Mouse (Mus musculus) heart, embryonic 13.5 days (tissue): ENCODE measurements at regions not wholly inside any gene's neighbourhood (a gene's known extent, or its start where the extent isn't known, plus 50 kb on each side); places are given as distances from the start of the nearest gene placed in this dataset.
A peak's percentile ranks its signal among the peaks of the same experiment; 100 is the strongest.

Experiments
- ATAC-seq: fragments of 200-750 bp; cut with Nextera tagmentation; 2 replicates; pipeline ENCODE4 v1.8.0; 2017; ENCODE audit warnings: moderate TSS enrichment; ENCODE audit not compliant: insufficient number of reproducible peaks, low FRiP score, low TSS enrichment; ENCODE audit errors: extremely low read depth
- H3K27ac ChIP-seq: fragments of 300-500 bp; sonication (generic); replicated peaks from 2 replicates; pipeline ENCODE4 v1.5.1; 2015; ENCODE audit warnings: moderate library complexity, mild to moderate bottlenecking, inconsistent platforms
- H3K27me3 ChIP-seq: fragments of 300-500 bp; sonication (generic); replicated peaks from 2 replicates; pipeline ENCODE4 v1.6.1; 2015; ENCODE audit warnings: mild to moderate bottlenecking, inconsistent platforms
- H3K36me3 ChIP-seq: fragments of 300-500 bp; sonication (generic); 2 replicates; pipeline ENCODE4 v1.6.1; 2015; ENCODE audit warnings: mild to moderate bottlenecking, inconsistent platforms
- H3K4me1 ChIP-seq: fragments of 300-500 bp; sonication (generic); 2 replicates; pipeline ENCODE4 v1.6.1; 2015; ENCODE audit warnings: inconsistent platforms
- H3K4me2 ChIP-seq: fragments of 300-500 bp; sonication (generic); 2 replicates; pipeline ENCODE4 v1.6.1; 2015; ENCODE audit warnings: inconsistent platforms, mild to moderate bottlenecking, moderate library complexity
- H3K4me3 ChIP-seq: fragments of 300-500 bp; sonication (generic); 2 replicates; pipeline ENCODE4 v1.5.1; 2015; ENCODE audit warnings: moderate library complexity, mild to moderate bottlenecking, inconsistent platforms
- H3K9ac ChIP-seq: fragments of 300-500 bp; sonication (generic); 2 replicates; pipeline ENCODE4 v1.6.1; 2015; ENCODE audit warnings: inconsistent platforms, mild to moderate bottlenecking, moderate library complexity
- H3K9me3 ChIP-seq: fragments of 300-500 bp; sonication (generic); 2 replicates; pipeline ENCODE4 v1.6.1; 2016; ENCODE audit warnings: inconsistent platforms
- WGBS: fragments of 180-500 bp; shearing (Covaris S2); methylation state at CpG from one replicate; pipeline ENCODE4 v1.1.7; 2015; ENCODE audit warnings: mixed read lengths; 5-methylcytosine and 5-hydroxymethylcytosine counted together

DNA sequence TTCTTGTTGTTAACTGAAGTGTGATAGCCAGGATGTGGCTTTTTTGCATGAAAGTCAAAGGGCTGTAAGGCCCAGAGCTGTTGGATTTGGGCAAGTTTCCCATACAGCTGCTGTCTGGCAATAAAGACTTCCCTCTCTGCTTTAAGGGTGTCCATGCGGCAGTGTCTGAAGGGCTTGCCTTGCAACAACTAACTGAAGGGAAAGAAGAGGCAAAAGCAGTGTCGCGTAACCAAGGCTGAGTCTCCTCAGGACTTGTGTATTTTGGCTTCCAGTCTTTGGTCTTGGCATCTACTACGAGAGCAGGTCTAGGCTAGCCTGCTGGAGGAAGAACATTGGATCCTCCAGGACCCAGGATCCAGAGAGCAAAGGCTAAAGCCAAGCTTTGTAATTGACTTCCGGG lies 306.7 kb downstream of the Tshz3 start:
- Histone ChIP-seq H3K4me1 (no peaks in the 10 kb centered on the region), H3K9ac (no peak overlapping the region), H3K4me2 (no peak overlapping the region), H3K36me3 (no peaks in the 10 kb centered on the region), H3K27me3 (no peaks in the 10 kb centered on the region), H3K9me3 (no peaks in the 10 kb centered on the region), H3K4me3 (no peak overlapping the region), H3K27ac (no peak overlapping the region)
- WGBS = 72% methylated on average over 5 of the region's 5 CpGs
- ATAC-seq = no peak

DNA sequence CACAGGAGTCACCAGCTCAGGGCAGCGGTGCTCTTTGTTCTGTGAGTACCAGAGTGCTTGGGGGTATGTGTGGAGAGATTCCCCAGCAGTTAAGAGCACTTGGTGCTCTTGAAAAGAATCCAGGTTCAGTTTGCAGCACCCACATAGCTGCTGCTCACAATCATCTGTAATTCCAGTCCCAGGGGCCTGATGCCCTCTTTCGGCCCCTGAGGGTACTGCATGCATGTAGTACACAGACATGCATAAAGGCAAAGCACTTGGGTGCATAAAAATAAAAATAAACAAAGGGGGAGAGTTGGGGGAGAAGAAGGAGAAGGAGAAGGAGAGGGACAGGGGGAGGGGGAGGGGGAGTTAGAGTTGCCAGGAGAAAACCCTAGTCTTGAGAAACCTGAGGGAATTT lies 307.8 kb downstream of the Tshz3 start:
- Histone ChIP-seq H3K27ac (no peak overlapping the region), H3K4me1 (no peaks in the 10 kb centered on the region), H3K9ac (no peak overlapping the region), H3K27me3 (no peaks in the 10 kb centered on the region), H3K36me3 (no peaks in the 10 kb centered on the region), H3K4me3 (no peak overlapping the region), H3K9me3 (no peaks in the 10 kb centered on the region), H3K4me2 (no peak overlapping the region)
- ATAC-seq = no peak
- 89% methylated on average over 2 of the region's 2 CpGs for WGBS

DNA sequence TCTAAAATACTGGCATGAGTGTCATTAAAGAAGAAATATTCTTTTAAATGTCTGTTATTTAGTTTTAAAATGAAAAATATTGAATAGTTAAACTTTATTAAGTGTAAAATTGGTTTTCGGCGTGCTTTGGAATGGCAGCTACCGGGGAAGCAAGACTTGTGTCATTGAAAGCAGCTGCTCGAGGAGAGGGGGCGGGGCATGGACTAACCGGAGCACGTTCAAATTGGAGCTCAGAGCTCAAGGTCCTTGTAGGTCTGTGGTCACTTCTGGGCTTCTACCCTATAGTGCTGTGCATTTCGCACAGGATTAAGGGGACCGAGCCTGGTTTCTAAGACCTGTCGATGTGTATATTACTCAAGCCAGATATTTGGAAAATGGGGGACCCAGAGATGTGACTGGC lies 309.0 kb downstream of the Tshz3 start:
- H3K9me3 ChIP-seq = no peaks in the 10 kb centered on the region
- no peaks in the 10 kb centered on the region for H3K27me3 ChIP-seq
- ATAC-seq = no peak
- no peak overlapping the region for H3K27ac ChIP-seq
- no peak overlapping the region for H3K4me3 ChIP-seq
- H3K4me1 ChIP-seq = peaks cover 6% of the 10 kb centered on the region; the same call in 1 of the 2 replicates
- no peak overlapping the region for H3K9ac ChIP-seq
- no peaks in the 10 kb centered on the region for H3K36me3 ChIP-seq
- H3K4me2 ChIP-seq = no peak overlapping the region
- 66% methylated on average over 10 of the region's 10 CpGs for WGBS

DNA sequence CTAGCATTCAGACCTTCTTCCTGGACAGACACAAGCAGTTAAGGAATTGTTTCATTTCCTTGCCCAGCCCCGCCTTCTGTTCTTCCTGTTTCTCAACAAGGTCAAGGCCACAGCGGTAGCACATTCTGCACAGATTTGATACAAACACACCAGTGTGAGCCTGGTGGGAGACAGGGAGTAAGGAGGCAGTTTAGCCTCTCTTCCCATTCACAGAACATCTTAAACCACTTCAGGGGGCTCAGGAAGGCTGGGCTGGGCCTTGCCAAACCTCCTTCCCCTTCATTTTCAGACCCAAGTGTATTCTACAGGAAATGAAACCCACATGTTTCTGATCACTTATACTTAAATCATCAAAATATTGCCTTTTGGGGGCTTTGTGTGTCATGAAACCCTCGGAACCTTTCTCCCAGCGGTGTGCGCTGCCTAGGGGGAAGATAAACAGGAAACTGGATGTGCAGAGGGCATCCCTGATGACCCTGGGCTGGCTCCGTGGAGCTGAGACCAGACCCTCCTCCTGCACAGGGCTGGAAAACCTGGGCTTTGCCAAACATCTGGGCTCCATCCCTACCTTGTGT lies 313.3 kb downstream of the Tshz3 start:
- no peak overlapping the region for H3K9ac ChIP-seq
- no peak for ATAC-seq
- H3K9me3 ChIP-seq = no peaks in the 10 kb centered on the region
- H3K4me3 ChIP-seq = no peak overlapping the region
- 53% methylated on average over 6 of the region's 6 CpGs for WGBS
- H3K27me3 ChIP-seq = no peaks in the 10 kb centered on the region
- peaks cover 6% of the 10 kb centered on the region; the same call in 1 of the 2 replicates for H3K4me1 ChIP-seq
- peak overlapping the region; percentile 58; the same call in 1 of the 2 replicates for H3K27ac ChIP-seq
- no peak overlapping the region for H3K4me2 ChIP-seq
- no peaks in the 10 kb centered on the region for H3K36me3 ChIP-seq

DNA sequence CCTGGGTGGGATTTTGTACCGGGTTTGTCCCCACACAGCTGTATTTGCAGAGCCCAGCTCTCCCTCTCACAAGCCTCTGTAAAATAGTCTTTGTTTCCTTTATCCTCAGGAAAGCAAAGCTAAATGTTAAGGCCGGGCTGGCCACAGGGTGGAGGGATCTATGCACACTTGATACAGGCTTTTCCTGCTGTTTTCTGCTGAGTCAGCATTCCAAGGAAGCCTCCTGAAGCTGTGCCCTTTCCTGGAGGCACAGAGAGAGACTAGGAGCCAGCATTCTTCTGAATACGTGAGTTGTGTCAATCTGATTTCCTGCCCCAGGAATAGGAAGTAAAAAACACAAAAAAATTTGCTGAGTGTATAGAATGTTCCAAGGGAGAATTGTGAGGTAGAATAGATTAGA lies 322.2 kb downstream of the Tshz3 start:
- Histone ChIP-seq H3K4me1 (no peaks in the 10 kb centered on the region), H3K9me3 (no peaks in the 10 kb centered on the region), H3K4me3 (no peak overlapping the region), H3K4me2 (no peak overlapping the region), H3K9ac (no peak overlapping the region), H3K27ac (no peak overlapping the region; the same call in 1 of the 2 replicates), H3K27me3 (no peaks in the 10 kb centered on the region), H3K36me3 (no peaks in the 10 kb centered on the region)
- ATAC-seq = no peak
- WGBS = 48% methylated on average over 3 of the region's 3 CpGs

DNA sequence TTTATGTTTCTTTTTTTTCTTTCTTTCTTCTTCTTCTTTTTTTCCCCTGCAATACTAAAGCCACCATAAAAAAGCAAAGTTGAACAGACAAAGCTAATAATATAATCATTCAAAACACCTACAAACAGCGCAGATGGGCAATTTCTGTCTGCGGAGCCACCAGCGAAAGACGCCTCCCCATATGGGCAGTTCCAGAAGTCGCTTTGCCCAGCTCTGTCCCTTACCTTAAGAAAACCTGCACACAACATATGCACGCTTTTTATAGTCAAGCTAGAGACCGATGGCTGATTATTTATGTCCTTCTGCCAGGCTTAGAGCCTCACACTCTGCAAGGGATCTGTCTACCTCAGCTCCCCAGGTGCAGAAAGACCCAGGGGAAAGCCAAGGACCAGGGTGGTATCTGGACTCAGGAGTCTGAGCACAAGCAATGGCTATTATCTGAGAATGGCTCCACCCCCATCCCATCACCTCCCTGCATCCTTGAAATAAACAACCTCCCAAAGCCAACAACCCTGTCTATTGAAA lies 326.6 kb downstream of the Tshz3 start:
- Histone ChIP-seq H3K27ac (no peak overlapping the region), H3K27me3 (no peaks in the 10 kb centered on the region), H3K4me1 (no peaks in the 10 kb centered on the region), H3K36me3 (no peaks in the 10 kb centered on the region), H3K9me3 (no peaks in the 10 kb centered on the region), H3K4me3 (no peak overlapping the region), H3K9ac (no peak overlapping the region), H3K4me2 (no peak overlapping the region)
- ATAC-seq = no peak
- 87% methylated on average over 7 of the region's 7 CpGs for WGBS

DNA sequence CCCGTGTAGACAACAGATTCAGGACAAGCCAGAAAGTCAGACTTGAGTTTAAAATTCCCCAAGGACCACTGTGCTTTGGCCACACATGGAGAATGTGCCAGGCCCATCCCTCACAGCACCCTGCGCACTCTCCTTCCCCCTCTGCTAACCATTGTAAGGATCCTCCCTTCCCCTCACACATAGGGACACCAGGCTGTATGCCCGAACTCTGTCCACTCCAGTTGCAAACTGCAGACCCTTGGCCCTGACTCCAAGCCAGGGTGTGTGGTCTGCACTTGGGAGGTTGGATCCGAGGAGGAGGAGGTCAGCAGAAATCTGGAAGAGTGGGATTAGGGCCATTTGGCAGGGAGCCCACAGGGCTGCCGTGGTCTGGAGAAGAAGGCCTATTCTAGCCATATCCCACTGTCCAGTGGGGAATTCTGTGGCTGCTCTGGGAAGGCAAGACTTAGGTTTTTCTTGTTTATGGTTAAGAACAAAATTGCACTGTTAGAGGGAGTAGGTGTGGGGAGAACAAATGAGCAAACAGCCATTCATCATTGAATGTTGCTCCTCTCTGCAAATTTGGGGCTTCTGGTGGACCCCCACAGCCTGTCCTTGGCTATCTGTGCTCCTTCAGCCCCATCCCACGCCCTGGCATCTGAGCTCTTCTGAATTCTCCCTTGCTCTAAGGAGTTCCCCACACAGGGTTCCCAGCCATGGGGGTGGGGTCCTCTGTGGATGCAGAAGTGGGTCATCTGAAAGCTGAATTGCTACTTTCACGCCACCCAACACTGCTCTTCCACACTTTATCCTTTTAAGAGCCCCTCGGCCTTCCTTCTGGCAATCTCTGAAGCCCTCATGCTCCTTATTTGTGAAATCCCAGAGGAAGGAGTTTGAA lies 366.9 kb downstream of the Tshz3 start:
- no peak overlapping the region for H3K4me3 ChIP-seq
- H3K9me3 ChIP-seq = no peaks in the 10 kb centered on the region
- 62% methylated on average over 8 of the region's 8 CpGs for WGBS
- H3K27me3 ChIP-seq = no peaks in the 10 kb centered on the region
- no peak overlapping the region for H3K9ac ChIP-seq
- no peaks in the 10 kb centered on the region for H3K4me1 ChIP-seq
- no peaks in the 10 kb centered on the region for H3K36me3 ChIP-seq
- H3K4me2 ChIP-seq = no peak overlapping the region
- H3K27ac ChIP-seq = no peak overlapping the region
- no peak for ATAC-seq

DNA sequence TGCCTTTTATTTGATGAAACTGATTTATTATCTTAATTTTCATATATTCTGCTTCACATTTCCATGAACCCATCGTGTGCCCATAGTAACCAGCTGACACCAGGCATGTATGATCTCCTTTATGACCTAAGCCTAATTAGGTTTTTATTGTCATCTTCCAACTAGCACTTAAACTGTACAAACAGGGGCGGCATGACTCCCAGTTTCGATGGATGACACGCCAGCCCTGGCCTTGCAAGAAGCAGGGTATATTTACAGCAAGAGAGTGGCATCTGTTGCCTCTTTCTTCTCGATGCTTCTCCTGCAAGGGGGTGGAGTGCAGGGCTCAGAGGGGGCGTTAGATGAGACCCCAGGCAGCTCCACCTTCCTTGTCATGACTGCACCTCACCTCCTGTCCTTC lies 379.8 kb downstream of the Tshz3 start:
- no peaks in the 10 kb centered on the region for H3K27me3 ChIP-seq
- no peak for ATAC-seq

DNA sequence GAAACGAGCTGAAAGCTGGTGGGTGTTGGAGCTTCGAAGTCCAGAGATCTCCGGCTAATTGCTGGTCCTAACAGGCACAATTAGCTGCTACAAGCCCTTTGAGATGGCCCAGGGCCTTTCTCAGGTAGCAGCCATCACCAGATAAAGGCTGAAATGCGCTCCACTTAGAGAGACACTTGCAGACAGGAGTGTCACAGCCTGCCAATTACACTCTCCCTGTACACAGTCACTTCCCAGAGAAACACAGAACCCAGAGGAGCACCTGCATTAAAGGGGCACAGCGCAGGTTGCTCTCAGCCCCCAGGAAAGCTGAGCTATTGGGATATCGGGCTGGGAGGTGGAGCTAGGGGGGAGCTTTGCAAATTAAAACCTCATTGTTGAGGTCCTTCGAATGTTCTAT lies 380.2 kb downstream of the Tshz3 start:
- H3K9me3 ChIP-seq = no peaks in the 10 kb centered on the region
- H3K4me2 ChIP-seq = no peak overlapping the region
- H3K27me3 ChIP-seq = no peaks in the 10 kb centered on the region
- no peak overlapping the region for H3K9ac ChIP-seq
- no peaks in the 10 kb centered on the region for H3K4me1 ChIP-seq
- 58% methylated on average over 7 of the region's 7 CpGs for WGBS
- no peak for ATAC-seq
- H3K4me3 ChIP-seq = no peak overlapping the region
- H3K27ac ChIP-seq = no peak overlapping the region
- H3K36me3 ChIP-seq = no peaks in the 10 kb centered on the region

More for the DNA sequence above, 379.8 kb downstream of the Tshz3 start:
- H3K4me1 ChIP-seq = no peaks in the 10 kb centered on the region
- no peaks in the 10 kb centered on the region for H3K9me3 ChIP-seq
- no peak overlapping the region for H3K4me3 ChIP-seq
- no peak overlapping the region for H3K27ac ChIP-seq
- H3K4me2 ChIP-seq = no peak overlapping the region
- WGBS = 61% methylated on average over 6 of the region's 6 CpGs
- H3K36me3 ChIP-seq = no peaks in the 10 kb centered on the region
- H3K9ac ChIP-seq = no peak overlapping the region

DNA sequence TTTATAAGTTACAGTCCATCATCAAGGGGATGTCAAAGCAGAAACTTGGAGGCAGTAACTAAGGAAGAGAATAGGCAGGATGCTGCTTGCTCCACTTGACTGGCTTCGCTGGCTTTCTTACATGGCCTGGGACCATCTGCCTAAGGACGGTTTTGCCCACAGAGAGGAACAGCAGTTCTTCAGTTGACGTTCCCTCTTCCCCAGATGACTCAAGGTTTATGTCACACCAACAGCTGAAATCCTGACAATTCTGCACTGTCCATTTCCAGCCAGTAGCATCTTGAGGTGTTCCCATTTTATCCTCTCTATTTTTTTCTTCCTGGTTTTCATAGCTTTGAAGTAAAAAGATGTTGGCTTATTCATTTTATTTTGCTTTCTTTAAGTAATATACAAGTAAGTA lies 391.8 kb downstream of the Tshz3 start:
- ATAC-seq = no peak
- WGBS = 68% methylated on average over 3 of the region's 3 CpGs
- Histone ChIP-seq H3K36me3 (no peaks in the 10 kb centered on the region), H3K27me3 (no peaks in the 10 kb centered on the region; the same call in 1 of the 2 replicates), H3K27ac (no peak overlapping the region), H3K4me1 (0 out of 2 replicates have a peak, but pooled peaks cover 3% of the 10 kb centered on the region), H3K9me3 (no peaks in the 10 kb centered on the region), H3K4me2 (no peak overlapping the region), H3K4me3 (no peak overlapping the region), H3K9ac (no peak overlapping the region)

DNA sequence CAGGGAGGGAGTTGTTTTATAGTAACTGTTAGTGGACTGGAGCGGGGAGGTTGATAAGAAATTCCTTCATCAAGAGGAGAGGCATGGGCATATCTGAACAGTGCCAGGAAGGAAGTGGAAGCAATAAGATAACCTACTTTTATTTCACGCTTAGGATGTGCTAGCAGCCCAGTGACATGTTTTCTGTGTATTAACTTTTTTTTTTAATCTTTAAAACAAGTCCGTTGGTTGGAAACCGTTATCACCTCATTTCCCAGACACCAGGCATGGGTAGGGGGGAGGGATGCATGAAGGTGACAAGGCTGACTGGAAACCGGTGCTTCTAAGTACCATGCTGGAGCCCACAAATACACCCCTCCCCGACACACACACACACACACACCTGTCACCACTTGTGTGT lies 394.7 kb downstream of the Tshz3 start:
- no peak for ATAC-seq

More for the DNA sequence above, 394.7 kb downstream of the Tshz3 start:
- H3K9me3 ChIP-seq = no peaks in the 10 kb centered on the region
- 22% methylated on average over 6 of the region's 6 CpGs for WGBS
- H3K9ac ChIP-seq = no peak overlapping the region
- no peak overlapping the region for H3K4me3 ChIP-seq
- H3K4me2 ChIP-seq = no peak overlapping the region
- peaks cover 4% of the 10 kb centered on the region for H3K27me3 ChIP-seq
- no peak overlapping the region for H3K27ac ChIP-seq
- no peaks in the 10 kb centered on the region for H3K36me3 ChIP-seq
- H3K4me1 ChIP-seq = 0 out of 2 replicates have a peak, but pooled peaks cover 3% of the 10 kb centered on the region
